Mouse (Mus musculus): ENCODE results near the gene Hba-a1. TPM values are rescaled to one million over a fixed set of nuclear protein-coding genes. Genes with fewer than 3 reads are reported as not detected.

Hba-a1 gene
- total and polyA plus RNA-seq, 3 experiments: 5,353 to 37,215 (median 34,446) TPM

DNA sequence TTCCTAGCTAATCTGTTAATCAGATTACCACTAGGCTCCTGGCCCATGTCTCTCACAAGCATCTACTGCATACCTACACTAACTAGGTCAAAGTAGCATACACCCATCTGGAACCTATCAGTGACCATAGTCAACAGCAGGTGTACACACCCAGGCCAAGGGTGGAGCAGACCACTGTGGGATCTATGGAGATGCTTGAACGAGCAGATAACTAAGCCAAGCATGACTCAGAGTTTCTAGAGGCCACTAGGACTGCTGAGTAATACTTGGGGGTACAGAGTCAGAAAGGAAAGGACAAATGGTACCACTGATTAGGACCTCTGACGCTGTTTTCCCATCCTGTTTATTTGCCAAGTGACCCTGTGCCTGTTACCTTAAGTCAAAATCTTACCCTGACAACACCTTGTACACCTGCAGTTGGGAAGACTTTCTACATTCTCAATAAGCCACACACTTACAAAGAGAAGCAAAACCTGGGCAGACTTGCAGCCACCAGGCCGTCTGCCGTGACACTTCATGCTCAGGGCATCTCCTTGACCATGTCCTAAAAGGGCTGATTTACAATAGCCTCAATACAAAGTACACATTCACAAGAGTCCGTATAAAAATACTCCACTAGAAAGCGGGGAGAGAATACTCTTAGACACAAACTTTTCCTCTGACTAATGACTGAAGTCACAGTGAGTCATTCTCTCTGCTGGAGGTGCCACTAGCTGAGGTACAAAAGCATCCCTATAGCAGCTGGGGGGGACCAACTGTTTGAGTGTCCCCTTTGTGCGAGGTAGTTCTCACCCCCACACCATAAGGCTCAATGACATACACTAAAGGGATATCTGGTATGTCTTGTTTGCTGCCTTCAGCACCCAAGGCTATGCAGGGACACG lies 32.2 kb upstream of the Hba-a1 start:
- no peak overlapping the region for H3K9ac ChIP-seq (ENCODE audit: low read depth, low read length)
- DNase-seq: no peak
- intact Hi-C loops (cut with DNase I): no loop called here
- no peaks in the 10 kb centered on the region for H3K36me3 ChIP-seq (ENCODE audit: control insufficient read depth, insufficient read depth, low read length)
- 83% methylated on average over 8 of the region's 8 CpGs for WGBS
- TF ChIP-seq POLR2A (IDR thresholded peaks at IDR 0.05; ENCODE audit: insufficient read depth, low read depth, low read length) (no peak), EP300 (IDR thresholded peaks at IDR 0.05; ENCODE audit: insufficient read depth, low read depth, low read length) (no peak), CTCF (IDR thresholded peaks at IDR 0.05) (no peak)
- H3K27ac ChIP-seq: no peak overlapping the region
- H3K4me1 ChIP-seq (ENCODE audit: control insufficient read depth, insufficient read depth, low read length): no peaks in the 10 kb centered on the region
- H3K4me3 ChIP-seq: no peak overlapping the region
- no peaks in the 10 kb centered on the region for H3K27me3 ChIP-seq (ENCODE audit: control insufficient read depth, insufficient read depth, low read length)
- no peaks in the 10 kb centered on the region for H3K79me2 ChIP-seq (replicated peaks; ENCODE audit: control insufficient read depth, insufficient read depth, low read length)

DNA sequence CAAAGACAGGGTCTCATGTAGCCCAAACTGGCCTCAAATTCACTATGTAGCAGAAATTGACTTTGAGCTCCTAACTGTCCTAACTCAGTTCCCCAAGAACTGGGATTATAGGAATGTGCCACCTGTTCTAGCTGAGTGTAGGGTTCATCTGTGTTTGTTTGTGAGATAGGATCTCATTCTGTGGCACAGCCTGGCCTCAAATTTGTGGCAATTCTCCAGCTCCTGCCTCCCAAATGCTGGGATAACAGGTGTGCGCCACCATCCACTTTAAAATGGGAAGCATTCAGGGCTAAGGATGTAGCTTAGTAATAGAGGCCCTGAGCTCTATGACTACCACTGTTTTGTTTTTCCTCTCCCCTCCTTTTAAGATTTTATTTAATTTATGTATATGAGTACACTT lies 30.2 kb upstream of the Hba-a1 start:
- no peak for TF ChIP-seq EP300 (IDR thresholded peaks at IDR 0.05; ENCODE audit: insufficient read depth, low read depth, low read length)
- TF ChIP-seq POLR2A (IDR thresholded peaks at IDR 0.05; ENCODE audit: insufficient read depth, low read depth, low read length): no peak
- TF ChIP-seq CTCF (IDR thresholded peaks at IDR 0.05): no peak
- Histone ChIP-seq H3K4me3 (no peak overlapping the region), H3K4me1 (ENCODE audit: control insufficient read depth, insufficient read depth, low read length) (no peaks in the 10 kb centered on the region), H3K27me3 (ENCODE audit: control insufficient read depth, insufficient read depth, low read length) (no peaks in the 10 kb centered on the region), H3K79me2 (replicated peaks; ENCODE audit: control insufficient read depth, insufficient read depth, low read length) (no peaks in the 10 kb centered on the region; the same call in 1 of the 2 replicates), H3K9ac (ENCODE audit: low read depth, low read length) (no peak overlapping the region), H3K27ac (no peak overlapping the region), H3K36me3 (ENCODE audit: control insufficient read depth, insufficient read depth, low read length) (no peaks in the 10 kb centered on the region)
- WGBS: 100% methylated on average over 1 of the region's 1 CpGs
- intact Hi-C loops (cut with DNase I): no loop called here
- DNase-seq: no peak

DNA sequence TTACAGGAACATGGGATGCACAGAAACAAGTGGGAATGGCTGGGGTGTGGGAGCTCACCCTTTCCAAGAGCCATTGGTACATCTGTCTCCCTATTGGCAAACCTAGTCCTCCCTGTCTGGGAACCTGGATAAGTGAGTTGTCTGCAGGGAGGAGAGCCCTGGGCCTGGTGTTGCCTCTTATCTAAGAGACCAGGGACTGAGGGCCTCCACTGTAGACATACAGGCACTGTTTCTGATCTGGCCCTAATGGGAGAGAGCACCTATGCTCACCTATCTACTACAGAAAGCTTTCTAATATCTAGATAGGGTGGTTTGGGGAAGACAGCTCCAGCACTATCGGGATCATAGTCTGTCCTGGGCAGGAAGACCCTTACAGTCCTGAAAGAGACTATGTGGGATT lies 27.2 kb upstream of the Hba-a1 start:
- Histone ChIP-seq H3K9ac (ENCODE audit: low read depth, low read length) (no peak overlapping the region), H3K36me3 (ENCODE audit: control insufficient read depth, insufficient read depth, low read length) (no peaks in the 10 kb centered on the region), H3K4me3 (no peak overlapping the region), H3K27ac (no peak overlapping the region), H3K4me1 (ENCODE audit: control insufficient read depth, insufficient read depth, low read length) (no peaks in the 10 kb centered on the region), H3K27me3 (ENCODE audit: control insufficient read depth, insufficient read depth, low read length) (no peaks in the 10 kb centered on the region), H3K79me2 (replicated peaks; ENCODE audit: control insufficient read depth, insufficient read depth, low read length) (no peaks in the 10 kb centered on the region; the same call in 1 of the 2 replicates)
- 100% methylated on average over 1 of the region's 1 CpGs for WGBS
- TF ChIP-seq EP300 (IDR thresholded peaks at IDR 0.05; ENCODE audit: insufficient read depth, low read depth, low read length) (no peak), POLR2A (IDR thresholded peaks at IDR 0.05; ENCODE audit: insufficient read depth, low read depth, low read length) (no peak), CTCF (IDR thresholded peaks at IDR 0.05) (no peak)
- no peak for DNase-seq
- intact Hi-C loops (cut with DNase I): no loop called here

DNA sequence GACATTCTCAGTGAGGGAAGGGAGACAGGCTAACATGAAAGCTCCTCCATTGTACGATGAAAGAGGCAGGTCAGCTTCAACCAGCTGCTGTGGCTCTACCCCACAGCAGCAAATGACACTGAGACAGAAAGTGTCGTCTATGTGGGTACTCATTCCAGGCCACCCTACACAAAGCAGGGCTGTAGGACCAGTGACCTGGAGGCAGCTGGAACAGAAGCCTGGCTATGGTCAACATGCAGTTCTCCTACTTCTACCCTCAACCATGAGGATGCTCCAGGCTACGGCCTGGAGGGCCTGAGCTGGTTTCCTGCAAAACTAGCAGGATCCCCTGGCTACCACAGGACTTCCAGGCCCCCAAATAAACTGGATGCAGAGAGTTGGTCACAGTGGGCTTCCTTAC lies 26.7 kb upstream of the Hba-a1 start:
- Histone ChIP-seq H3K4me3 (no peak overlapping the region), H3K36me3 (ENCODE audit: control insufficient read depth, insufficient read depth, low read length) (no peaks in the 10 kb centered on the region), H3K27ac (no peak overlapping the region), H3K4me1 (ENCODE audit: control insufficient read depth, insufficient read depth, low read length) (no peaks in the 10 kb centered on the region), H3K9ac (ENCODE audit: low read depth, low read length) (no peak overlapping the region), H3K79me2 (replicated peaks; ENCODE audit: control insufficient read depth, insufficient read depth, low read length) (no peaks in the 10 kb centered on the region; the same call in 1 of the 2 replicates), H3K27me3 (ENCODE audit: control insufficient read depth, insufficient read depth, low read length) (no peaks in the 10 kb centered on the region)
- DNase-seq: no peak
- no peak for TF ChIP-seq POLR2A (IDR thresholded peaks at IDR 0.05; ENCODE audit: insufficient read depth, low read depth, low read length)
- TF ChIP-seq EP300 (IDR thresholded peaks at IDR 0.05; ENCODE audit: insufficient read depth, low read depth, low read length): no peak
- TF ChIP-seq CTCF (IDR thresholded peaks at IDR 0.05): no peak
- WGBS: 89% methylated on average over 3 of the region's 3 CpGs
- intact Hi-C loops (cut with DNase I): no loop called here

DNA sequence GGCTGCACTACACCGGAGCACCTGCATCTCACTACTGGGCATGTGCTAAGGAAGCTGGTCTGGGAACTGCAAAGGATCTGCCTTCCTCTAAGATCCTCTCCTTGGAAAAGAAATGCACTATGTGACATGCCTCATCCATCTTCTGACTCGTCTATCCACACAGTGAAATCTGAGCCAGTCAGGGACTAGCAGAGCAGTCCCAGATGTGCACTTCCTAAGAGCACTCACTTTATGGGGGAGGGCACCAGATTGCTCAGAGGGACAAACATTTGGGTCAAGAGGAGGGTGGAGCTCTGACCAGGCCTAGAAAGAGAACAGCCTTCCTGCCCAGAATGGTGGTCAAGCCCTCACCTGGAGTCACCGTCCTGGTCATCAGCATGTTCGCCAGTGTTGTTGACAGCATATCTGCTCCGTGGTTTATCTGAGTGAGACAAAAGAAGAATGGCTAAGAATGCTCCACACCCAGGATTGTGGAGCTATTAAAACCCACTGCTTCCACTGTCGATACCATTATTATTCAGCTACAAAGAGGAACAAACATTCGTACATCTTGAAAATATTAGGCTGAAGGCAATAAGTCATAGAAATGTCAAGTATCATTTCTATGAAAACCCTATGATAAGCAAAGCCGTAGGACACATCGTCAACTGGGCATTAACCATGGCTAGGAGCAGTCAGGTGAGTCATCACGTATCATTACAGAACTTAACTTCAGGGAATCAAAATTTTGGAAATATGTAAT lies 20.5 kb upstream of the Hba-a1 start:
- no peak for DNase-seq
- Histone ChIP-seq H3K27ac (no peak overlapping the region), H3K4me3 (no peak overlapping the region), H3K27me3 (ENCODE audit: control insufficient read depth, insufficient read depth, low read length) (no peaks in the 10 kb centered on the region), H3K4me1 (ENCODE audit: control insufficient read depth, insufficient read depth, low read length) (peaks cover 1% of the 10 kb centered on the region; the same call in 1 of the 2 replicates), H3K36me3 (ENCODE audit: control insufficient read depth, insufficient read depth, low read length) (peaks cover 3% of the 10 kb centered on the region; the same call in 1 of the 2 replicates), H3K9ac (ENCODE audit: low read depth, low read length) (no peak overlapping the region), H3K79me2 (replicated peaks; ENCODE audit: control insufficient read depth, insufficient read depth, low read length) (peaks cover 7% of the 10 kb centered on the region)
- no peak for TF ChIP-seq POLR2A (IDR thresholded peaks at IDR 0.05; ENCODE audit: insufficient read depth, low read depth, low read length)
- no peak for TF ChIP-seq EP300 (IDR thresholded peaks at IDR 0.05; ENCODE audit: insufficient read depth, low read depth, low read length)
- no peak for TF ChIP-seq CTCF (IDR thresholded peaks at IDR 0.05)
- intact Hi-C loops (cut with DNase I): no loop called here
- 79% methylated on average over 10 of the region's 10 CpGs for WGBS

All from heart, adult 2 months (tissue).